Mouse (Mus musculus): ENCODE measurements around the gene Pnkd.
A peak's percentile ranks its signal among the peaks of the same experiment; 100 is the strongest.
"Not testable (repeated sequence)": the region's sequence is repeated elsewhere in the genome, so short reads cannot be mapped to it uniquely, and the experiment has no call there.

The Pnkd gene

GRCm38 (mm10) chr1:74331046-74331681, 46.4 kb downstream of the Pnkd start:
- DNase-seq (ENCODE audit: low spot score) = peak; percentile 16

- DNase-seq (ENCODE audit: low spot score) = peak; percentile 97
Observed at GRCm38 (mm10) chr1:74332241-74332763, 47.6 kb downstream of the Pnkd start.

- DNase-seq (ENCODE audit: low spot score) = no peak
Observed at GRCm38 (mm10) chr1:74332930-74333329, 48.2 kb downstream of the Pnkd start.

GRCm38 (mm10) chr1:74334607-74335006, 49.9 kb downstream of the Pnkd start:
- DNase-seq (ENCODE audit: low spot score) = no peak

- no peak for DNase-seq (ENCODE audit: low spot score)
Observed at GRCm38 (mm10) chr1:74335033-74335432, 50.3 kb downstream of the Pnkd start.

GRCm38 (mm10) chr1:74335436-74336170, 50.9 kb downstream of the Pnkd start:
- DNase-seq (ENCODE audit: low spot score) = no peak

GRCm38 (mm10) chr1:74337241-74337771, 52.6 kb downstream of the Pnkd start:
- DNase-seq (ENCODE audit: low spot score) = no peak

- DNase-seq (ENCODE audit: low spot score) = no peak
Observed at GRCm38 (mm10) chr1:74338013-74338412, 53.3 kb downstream of the Pnkd start.

GRCm38 (mm10) chr1:74338626-74339025, 53.9 kb downstream of the Pnkd start:
- no peak for DNase-seq (ENCODE audit: low spot score)

GRCm38 (mm10) chr1:74339917-74340316, 55.2 kb downstream of the Pnkd start:
- DNase-seq (ENCODE audit: low spot score) = no peak

GRCm38 (mm10) chr1:74340361-74340764, 55.6 kb downstream of the Pnkd start:
- peak; percentile 22 for DNase-seq (ENCODE audit: low spot score)

GRCm38 (mm10) chr1:74340992-74341391, 56.3 kb downstream of the Pnkd start:
- not testable (repeated sequence) for DNase-seq (ENCODE audit: low spot score)

GRCm38 (mm10) chr1:74341898-74342297, 57.2 kb downstream of the Pnkd start:
- DNase-seq (ENCODE audit: low spot score) = no peak

GRCm38 (mm10) chr1:74342308-74342707, 57.6 kb downstream of the Pnkd start:
- DNase-seq (ENCODE audit: low spot score) = no peak

- DNase-seq (ENCODE audit: low spot score) = no peak
Observed at GRCm38 (mm10) chr1:74343161-74343560, 58.4 kb downstream of the Pnkd start.

- DNase-seq (ENCODE audit: low spot score) = no peak
Observed at GRCm38 (mm10) chr1:74344163-74344916, 59.6 kb downstream of the Pnkd start.

- no peak for DNase-seq (ENCODE audit: low spot score)
Observed at GRCm38 (mm10) chr1:74351185-74351769, 66.5 kb downstream of the Pnkd start.

- no peak for DNase-seq (ENCODE audit: low spot score)
Observed at GRCm38 (mm10) chr1:74352532-74353096, 67.9 kb downstream of the Pnkd start.

GRCm38 (mm10) chr1:74353453-74354229, 68.9 kb downstream of the Pnkd start:
- no peak for DNase-seq (ENCODE audit: low spot score)

- no peak for DNase-seq (ENCODE audit: low spot score)
Observed at GRCm38 (mm10) chr1:74357531-74357930, 72.8 kb downstream of the Pnkd start.
